Mouse (Mus musculus): Measurements from ENCODE around the gene Timm17b.
A peak's percentile ranks its signal among the peaks of the same experiment; 100 is the strongest.
"Not testable (repeated sequence)": the region's sequence is repeated elsewhere in the genome, so short reads cannot be mapped to it uniquely, and the experiment has no call there.

The Timm17b gene

GRCm38 (mm10) chrX:7898880-7899874 is at the start of gene Timm17b, which contains the start of gene Pqbp1:
Timm17b (plus strand) TSS chrX:7899357.
Pqbp1 (minus strand) TSS chrX:7899269.
- peak; percentile 74 to 78 for DNase-seq

- DNase-seq, result peak; percentile 33 to 46
Observed at GRCm38 (mm10) chrX:7854578-7854977, 44.6 kb upstream of the Timm17b start.

- no peak for DNase-seq
Observed at GRCm38 (mm10) chrX:7859191-7859753, 39.9 kb upstream of the Timm17b start.

- no peak for DNase-seq
Observed at GRCm38 (mm10) chrX:7863181-7863580, 36.0 kb upstream of the Timm17b start.

- DNase-seq, result no peak
Observed at GRCm38 (mm10) chrX:7864551-7864950, 34.6 kb upstream of the Timm17b start.

GRCm38 (mm10) chrX:7865343-7865742 is 33.8 kb upstream of the Timm17b start:
- no peak for DNase-seq

GRCm38 (mm10) chrX:7865786-7866185 is 33.4 kb upstream of the Timm17b start:
- DNase-seq, result no peak

- no peak for DNase-seq
Observed at GRCm38 (mm10) chrX:7867141-7867540, 32.0 kb upstream of the Timm17b start.

- DNase-seq, result no peak
Observed at GRCm38 (mm10) chrX:7868506-7868905, 30.7 kb upstream of the Timm17b start.

- DNase-seq, result no peak
Observed at GRCm38 (mm10) chrX:7869826-7870225, 29.3 kb upstream of the Timm17b start.

- DNase-seq, result peak; percentile 76 to 81
Observed at GRCm38 (mm10) chrX:7878007-7878419, 21.1 kb upstream of the Timm17b start, which contains the start of gene Pim2. Pim2 (plus strand) TSS chrX:7878262.

- DNase-seq, result peak in 1 of 2 experiments; percentile 25
Observed at GRCm38 (mm10) chrX:7878495-7878894, 20.7 kb upstream of the Timm17b start.

GRCm38 (mm10) chrX:7879819-7880218 is 19.3 kb upstream of the Timm17b start:
- DNase-seq, result peak; percentile 51 to 60

GRCm38 (mm10) chrX:7883841-7884567 is 15.2 kb upstream of the Timm17b start, which contains the start of gene Slc35a2:
Slc35a2 (plus strand) TSS chrX:7884028.
- peak; percentile 57 to 68 for DNase-seq

- peak; percentile 17 to 20 for DNase-seq
Observed at GRCm38 (mm10) chrX:7898211-7898610, 946 bp upstream of the Timm17b start.

- DNase-seq, result no peak
Observed at GRCm38 (mm10) chrX:7904441-7904840, 5.3 kb downstream of the Timm17b start.

GRCm38 (mm10) chrX:7907735-7908134 is 8.6 kb downstream of the Timm17b start, which contains the start of gene Gm10491:
Gm10491 (minus strand) TSS chrX:7907835.
- no peak for DNase-seq

GRCm38 (mm10) chrX:7909242-7909641 is 10.1 kb downstream of the Timm17b start, which contains the start of gene Gm10490:
Gm10490 (plus strand) TSS chrX:7909542.
- DNase-seq, result not testable (repeated sequence)

- DNase-seq, result no peak
Observed at GRCm38 (mm10) chrX:7910473-7910872, 11.3 kb downstream of the Timm17b start.

GRCm38 (mm10) chrX:7915669-7916068 is 16.5 kb downstream of the Timm17b start:
- peak; percentile 7 to 20 for DNase-seq

GRCm38 (mm10) chrX:7917960-7918359 is 18.8 kb downstream of the Timm17b start:
- not testable (repeated sequence) for DNase-seq

GRCm38 (mm10) chrX:7919601-7920383 is 20.6 kb downstream of the Timm17b start, which contains the start of gene Pcsk1n:
Pcsk1n (plus strand) TSS chrX:7919822.
- DNase-seq, result no peak

All from spleen, adult 18-20 months (tissue).